Mouse (Mus musculus): ENCODE measurements around the gene Cylc2. TPM values are rescaled to one million over a fixed set of nuclear protein-coding genes. Genes with fewer than 3 reads are reported as not detected.

Gene Cylc2
- total RNA-seq (2021), result not detected in 2 replicates
- long read RNA-seq, result 0 reads

GRCm38 (mm10) chr4:51216378-51216777 lies at the start of gene Cylc2:
Cylc2 (plus strand) TSS chr4:51216678.
- no peak for DNase-seq
